Mouse (Mus musculus): ENCODE measurements around the gene Cd320. TPM values are rescaled to one million over a fixed set of nuclear protein-coding genes. Genes with fewer than 3 reads are reported as not detected.
"Not testable (repeated sequence)": the region's sequence is repeated elsewhere in the genome, so short reads cannot be mapped to it uniquely, and the experiment has no call there.

Cd320 gene
- polyA plus RNA-seq, 1 experiment from 2014 or later: 39.3 TPM

DNA sequence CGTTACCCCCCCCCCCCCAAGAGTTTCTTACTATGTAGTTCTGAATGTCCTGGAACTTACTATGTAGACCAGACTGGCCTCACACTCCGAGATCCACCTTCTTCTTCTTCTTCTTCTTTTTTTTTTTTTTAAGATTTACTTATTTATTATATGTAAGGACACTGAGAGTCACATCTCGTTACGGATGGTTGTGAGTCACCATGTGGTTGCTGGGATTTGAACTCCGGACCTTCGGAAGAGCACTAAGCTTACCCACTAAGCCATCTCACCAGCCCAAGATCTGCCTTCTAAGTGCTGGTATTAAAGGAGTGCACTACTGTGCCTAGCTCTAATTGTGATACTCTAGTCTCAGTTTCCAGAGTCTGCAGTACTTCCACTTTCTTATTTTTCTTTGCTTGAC is 27.5 kb upstream of the Cd320 start:
- no peak for TF ChIP-seq CTCF (IDR thresholded peaks at IDR 0.05)
- no peak for TF ChIP-seq EP300 (IDR thresholded peaks at IDR 0.05)
- peak; percentile 4 for DNase-seq (ENCODE audit: low spot score)
- Histone ChIP-seq H3K4me3 (ENCODE audit: low read depth, low read length) (no peak overlapping the region), H3K36me3 (ENCODE audit: insufficient read depth, low read length) (peaks cover 8% of the 10 kb centered on the region; the same call in 1 of the 2 replicates), H3K4me1 (ENCODE audit: insufficient read depth, low read depth, low read length) (peaks cover 35% of the 10 kb centered on the region; the same call in 1 of the 2 replicates), H3K27me3 (replicated peaks; ENCODE audit: insufficient read depth, low read length) (no peaks in the 10 kb centered on the region), H3K9ac (replicated peaks; ENCODE audit: low read depth) (no peak overlapping the region), H3K9me3 (ENCODE audit: low read length) (no peaks in the 10 kb centered on the region), H3K4me2 (replicated peaks; ENCODE audit: low read depth, low read length) (no peak overlapping the region), H3K27ac (ENCODE audit: low read length) (0 out of 2 replicates have a peak overlapping the region, but pooled peaks have one; percentile 94)
- no peak for ATAC-seq
- 82% methylated on average over 6 of the region's 6 CpGs for WGBS

DNA sequence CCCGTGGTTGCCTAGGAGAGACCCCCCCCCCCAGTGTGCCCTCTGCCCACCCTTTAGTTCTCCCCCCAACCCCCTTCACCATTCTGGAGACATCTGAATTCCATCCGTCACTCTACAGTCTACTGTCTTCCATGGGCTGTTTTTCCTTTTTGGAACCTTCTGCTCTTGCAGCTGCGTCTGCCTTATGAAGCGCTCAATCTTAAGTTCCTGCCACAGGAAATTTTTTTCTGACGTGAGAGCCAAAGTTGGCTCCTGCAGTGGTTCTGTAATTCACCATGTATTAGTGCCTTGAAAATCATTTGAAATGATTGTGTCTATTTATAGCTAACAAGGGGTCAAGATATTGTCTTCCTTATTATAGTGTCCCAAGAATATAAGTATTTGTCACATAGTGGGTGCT is 26.3 kb upstream of the Cd320 start:
- Histone ChIP-seq H3K9me3 (ENCODE audit: low read length) (no peaks in the 10 kb centered on the region), H3K4me3 (ENCODE audit: low read depth, low read length) (peak overlapping the region; percentile 45), H3K36me3 (ENCODE audit: insufficient read depth, low read length) (peaks cover 11% of the 10 kb centered on the region; the same call in 1 of the 2 replicates), H3K4me1 (ENCODE audit: insufficient read depth, low read depth, low read length) (peaks cover 29% of the 10 kb centered on the region; the same call in 1 of the 2 replicates), H3K27me3 (replicated peaks; ENCODE audit: insufficient read depth, low read length) (no peaks in the 10 kb centered on the region), H3K4me2 (replicated peaks; ENCODE audit: low read depth, low read length) (peak overlapping the region; percentile 76), H3K9ac (replicated peaks; ENCODE audit: low read depth) (peak overlapping the region; percentile 51; the same call in 1 of the 2 replicates), H3K27ac (ENCODE audit: low read length) (peak overlapping the region; percentile 94)
- WGBS: 30% methylated on average over 5 of the region's 5 CpGs
- peak; percentile 56 for DNase-seq (ENCODE audit: low spot score)
- ATAC-seq: no peak
- no peak for TF ChIP-seq CTCF (IDR thresholded peaks at IDR 0.05)
- TF ChIP-seq EP300 (IDR thresholded peaks at IDR 0.05): no peak

DNA sequence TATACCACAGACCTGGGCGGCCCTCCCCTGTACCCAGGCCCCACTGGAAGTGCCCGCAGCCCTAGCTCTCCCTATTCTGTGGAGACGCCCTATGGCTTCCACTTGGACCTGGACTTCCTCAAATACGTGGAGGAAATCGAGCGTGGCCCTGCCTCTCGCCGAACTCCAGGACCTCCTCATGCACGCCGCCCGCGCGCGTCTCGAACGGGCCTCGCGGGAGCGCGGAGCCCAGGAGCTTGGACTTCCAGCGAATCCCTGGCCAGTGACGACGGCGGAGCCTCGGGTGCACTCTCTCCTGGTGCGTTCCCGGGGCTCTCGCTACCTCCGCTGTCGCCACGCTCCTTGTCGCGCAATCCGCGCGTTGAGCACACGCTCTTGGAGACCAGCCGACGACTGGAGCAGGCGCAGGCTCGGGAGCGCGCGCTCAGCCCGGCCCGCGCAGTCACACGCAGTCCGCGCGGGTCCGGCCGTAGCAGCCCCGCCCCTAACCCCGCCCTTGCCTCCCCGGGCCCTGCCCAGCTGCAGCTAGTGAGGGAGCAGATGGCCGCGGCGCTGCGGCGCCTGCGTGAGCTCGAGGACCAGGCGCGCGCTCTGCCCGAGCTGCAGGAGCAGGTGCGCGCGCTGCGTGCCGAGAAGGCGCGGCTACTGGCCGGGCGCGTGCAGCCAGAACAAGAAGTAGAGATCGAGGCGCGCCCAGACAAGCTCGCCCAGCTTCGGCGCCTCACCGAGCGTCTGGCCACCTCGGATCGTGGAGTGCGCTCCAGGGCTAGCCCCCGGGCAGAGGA is 25.5 kb upstream of the Cd320 start:
- ATAC-seq (peak; percentile 95), DNase-seq (ENCODE audit: low spot score) (peak; percentile 98)
- Histone ChIP-seq H3K9ac (replicated peaks; ENCODE audit: low read depth) (peak overlapping the region; percentile 51), H3K36me3 (ENCODE audit: insufficient read depth, low read length) (peaks cover 18% of the 10 kb centered on the region; the same call in 1 of the 2 replicates), H3K9me3 (ENCODE audit: low read length) (no peaks in the 10 kb centered on the region), H3K4me3 (ENCODE audit: low read depth, low read length) (peak overlapping the region; percentile 45), H3K27ac (ENCODE audit: low read length) (peak overlapping the region; percentile 94), H3K4me1 (ENCODE audit: insufficient read depth, low read depth, low read length) (peaks cover 28% of the 10 kb centered on the region; the same call in 1 of the 2 replicates), H3K4me2 (replicated peaks; ENCODE audit: low read depth, low read length) (peak overlapping the region; percentile 76), H3K27me3 (replicated peaks; ENCODE audit: insufficient read depth, low read length) (no peaks in the 10 kb centered on the region)
- TF ChIP-seq EP300 (IDR thresholded peaks at IDR 0.05) (no peak), CTCF (IDR thresholded peaks at IDR 0.05) (no peak)
- under 1% methylated on average over 86 of the region's 89 CpGs for WGBS

DNA sequence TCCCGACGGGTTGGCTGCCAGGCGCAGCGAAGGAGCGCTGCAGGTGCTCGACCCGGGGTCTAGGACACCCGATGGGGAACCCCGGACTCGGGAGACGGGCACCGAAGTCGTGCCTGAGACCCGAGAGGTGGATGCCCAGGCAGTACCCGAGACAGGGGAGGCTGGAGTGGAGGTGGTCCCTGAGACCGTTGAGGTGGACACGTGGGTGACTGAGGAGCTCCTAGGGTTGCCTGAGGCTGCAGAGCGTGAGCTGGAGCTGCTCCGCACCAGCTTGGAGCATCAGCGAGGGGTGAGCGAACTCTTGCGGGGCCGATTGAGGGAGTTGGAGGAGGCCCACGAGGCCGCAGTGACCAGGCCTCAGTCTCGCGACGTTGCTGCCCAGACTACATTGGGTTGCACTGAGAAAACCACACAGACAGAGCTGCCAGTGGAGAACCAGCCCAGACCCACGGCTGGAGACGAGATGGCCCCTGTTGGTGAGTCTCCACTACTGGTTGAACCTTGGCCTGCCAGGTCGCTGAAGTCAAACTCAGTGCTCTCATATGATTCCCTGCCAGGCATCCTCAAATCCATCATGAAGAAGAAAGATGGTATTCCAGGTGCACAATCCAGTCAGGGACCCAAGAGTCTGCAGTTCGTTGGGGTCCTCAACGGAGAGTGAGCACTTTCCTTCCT is 24.8 kb upstream of the Cd320 start:
- peak; percentile 2; the same call in 1 of the 2 replicates for ATAC-seq
- H3K4me3 ChIP-seq (ENCODE audit: low read depth, low read length): peak overlapping the region; percentile 45
- DNase-seq (ENCODE audit: low spot score): peak; percentile 43
- peaks cover 23% of the 10 kb centered on the region; the same call in 1 of the 2 replicates for H3K4me1 ChIP-seq (ENCODE audit: insufficient read depth, low read depth, low read length)
- no peaks in the 10 kb centered on the region for H3K27me3 ChIP-seq (replicated peaks; ENCODE audit: insufficient read depth, low read length)
- H3K36me3 ChIP-seq (ENCODE audit: insufficient read depth, low read length): peaks cover 22% of the 10 kb centered on the region; the same call in 1 of the 2 replicates
- peak overlapping the region; percentile 51 for H3K9ac ChIP-seq (replicated peaks; ENCODE audit: low read depth)
- peak overlapping the region; percentile 94 for H3K27ac ChIP-seq (ENCODE audit: low read length)
- H3K9me3 ChIP-seq (ENCODE audit: low read length): no peaks in the 10 kb centered on the region
- 20% methylated on average over 33 of the region's 33 CpGs for WGBS
- H3K4me2 ChIP-seq (replicated peaks; ENCODE audit: low read depth, low read length): peak overlapping the region; percentile 76
- no peak for TF ChIP-seq EP300 (IDR thresholded peaks at IDR 0.05)
- no peak; the same call in 1 of the 2 replicates for TF ChIP-seq CTCF (IDR thresholded peaks at IDR 0.05)

DNA sequence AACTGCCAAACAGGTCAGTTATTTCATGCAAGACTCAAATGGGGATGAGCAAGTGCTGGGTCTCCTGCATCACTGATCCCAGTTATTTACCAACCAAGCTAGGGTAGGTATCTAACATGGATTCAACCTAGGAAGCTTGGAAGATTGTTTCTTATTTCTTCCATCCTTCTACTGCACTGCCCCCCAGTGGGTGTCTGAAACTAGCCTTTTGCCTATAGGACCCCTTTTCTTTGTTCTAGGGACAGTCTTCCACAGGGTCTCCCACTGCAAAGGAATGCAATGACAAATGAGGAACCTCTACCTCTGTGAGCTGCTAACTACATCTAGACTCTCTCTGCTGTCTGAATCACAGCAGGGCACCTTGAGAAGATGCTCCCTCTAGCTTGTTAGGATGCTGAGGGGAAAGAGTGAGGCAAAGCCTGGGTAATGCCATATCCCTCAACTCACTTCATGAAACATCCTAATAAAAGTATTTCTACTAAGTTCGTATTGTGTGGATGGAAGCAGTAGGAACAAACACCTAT is 20.4 kb upstream of the Cd320 start:
- Histone ChIP-seq H3K9ac (replicated peaks; ENCODE audit: low read depth) (no peak overlapping the region), H3K36me3 (ENCODE audit: insufficient read depth, low read length) (peaks cover 22% of the 10 kb centered on the region; the same call in 1 of the 2 replicates), H3K4me3 (ENCODE audit: low read depth, low read length) (no peak overlapping the region), H3K27ac (ENCODE audit: low read length) (no peak overlapping the region), H3K9me3 (ENCODE audit: low read length) (no peaks in the 10 kb centered on the region), H3K4me2 (replicated peaks; ENCODE audit: low read depth, low read length) (no peak overlapping the region), H3K4me1 (ENCODE audit: insufficient read depth, low read depth, low read length) (peaks cover 21% of the 10 kb centered on the region; the same call in 1 of the 2 replicates), H3K27me3 (replicated peaks; ENCODE audit: insufficient read depth, low read length) (no peaks in the 10 kb centered on the region)
- no peak for ATAC-seq
- no peak for TF ChIP-seq EP300 (IDR thresholded peaks at IDR 0.05)
- TF ChIP-seq CTCF (IDR thresholded peaks at IDR 0.05): peak; percentile 50
- DNase-seq (ENCODE audit: low spot score): no peak
- WGBS: 68% methylated on average over 1 of the region's 1 CpGs

DNA sequence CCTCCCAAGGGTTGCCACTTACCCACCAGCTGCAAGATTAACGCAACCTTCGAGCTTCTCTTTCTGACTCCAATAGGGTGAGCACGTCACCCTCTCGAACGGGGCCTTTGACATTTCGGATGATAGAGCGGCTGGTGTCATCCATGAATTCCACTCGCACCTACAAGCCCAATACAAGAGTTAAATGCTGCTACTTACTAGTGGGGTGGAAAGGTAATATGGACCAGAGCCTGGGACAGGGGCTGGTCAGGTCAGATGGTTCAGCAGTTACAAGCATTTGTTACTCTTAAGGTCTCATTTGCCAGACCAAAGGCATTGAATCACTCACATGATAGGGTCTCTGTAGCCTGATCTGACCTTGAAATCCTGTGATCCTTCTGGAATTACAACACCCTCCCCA is 19.7 kb upstream of the Cd320 start:
- peak overlapping the region; percentile 61 for H3K4me2 ChIP-seq (replicated peaks; ENCODE audit: low read depth, low read length)
- DNase-seq (ENCODE audit: low spot score); H3K27me3 ChIP-seq (replicated peaks; ENCODE audit: insufficient read depth, low read length); H3K27ac ChIP-seq (ENCODE audit: low read length); ATAC-seq; H3K9me3 ChIP-seq (ENCODE audit: low read length): not testable (repeated sequence)
- H3K4me3 ChIP-seq (ENCODE audit: low read depth, low read length): peak overlapping the region; percentile 69
- peaks cover 16% of the 10 kb centered on the region; the same call in 1 of the 2 replicates for H3K4me1 ChIP-seq (ENCODE audit: insufficient read depth, low read depth, low read length)
- 67% methylated on average over 8 of the region's 8 CpGs for WGBS
- peaks cover 21% of the 10 kb centered on the region; the same call in 1 of the 2 replicates for H3K36me3 ChIP-seq (ENCODE audit: insufficient read depth, low read length)
- H3K9ac ChIP-seq (replicated peaks; ENCODE audit: low read depth): peak overlapping the region; percentile 75; the same call in 1 of the 2 replicates
